Mouse (Mus musculus): ENCODE results near the gene Micu1.

Gene Micu1

GRCm38 (mm10) chr10:59724634-59725033, 22.4 kb downstream of the Micu1 start:
- no peak for DNase-seq

- DNase-seq = no peak
Observed at GRCm38 (mm10) chr10:59727251-59727650, 25.0 kb downstream of the Micu1 start.

DNA sequence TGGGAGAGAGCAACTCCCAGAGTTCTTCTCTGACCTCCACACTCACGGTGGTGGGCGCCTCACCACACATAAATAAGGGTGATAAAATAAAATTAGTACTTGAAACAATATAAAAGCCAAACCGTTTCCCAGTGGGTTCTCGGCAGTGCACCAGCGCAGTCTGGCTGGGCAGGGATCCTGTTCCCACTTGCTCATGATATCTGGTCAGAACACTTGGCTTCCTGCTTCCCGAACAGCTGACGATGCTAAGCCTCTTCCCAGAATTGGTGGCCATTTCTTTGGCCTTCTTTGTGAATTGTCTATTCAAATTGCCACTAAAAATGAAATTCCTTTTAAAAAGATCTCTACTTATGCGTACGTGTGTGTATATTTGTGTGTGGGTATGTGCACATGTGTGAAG, 27.0 kb downstream of the Micu1 start:
- no peak for DNase-seq

- DNase-seq = no peak
Observed at GRCm38 (mm10) chr10:59729842-59730241, 27.6 kb downstream of the Micu1 start.

- DNase-seq = no peak
Observed at GRCm38 (mm10) chr10:59736027-59736598, 33.8 kb downstream of the Micu1 start.

- no peak for DNase-seq
Observed at GRCm38 (mm10) chr10:59741448-59741847, 39.2 kb downstream of the Micu1 start.

DNA sequence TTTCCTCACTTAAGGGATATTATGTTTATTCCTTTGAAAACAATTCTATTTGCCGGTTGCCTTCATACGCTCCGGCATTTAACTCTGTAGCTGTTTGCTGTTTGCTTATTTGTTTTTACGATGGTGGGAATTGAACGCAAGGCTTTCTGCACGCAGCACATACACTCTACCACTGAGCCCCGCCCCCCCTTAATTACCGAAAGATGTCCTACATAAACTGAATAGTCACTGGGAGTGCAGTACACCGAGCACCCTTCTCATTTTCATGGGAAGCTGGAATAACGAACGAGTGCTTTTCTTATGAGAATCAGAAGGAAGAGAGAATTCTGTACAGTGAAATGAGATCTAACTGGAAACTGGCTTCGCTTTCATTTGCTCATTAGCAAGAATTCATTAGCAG, 41.1 kb downstream of the Micu1 start:
- no peak for DNase-seq

DNA sequence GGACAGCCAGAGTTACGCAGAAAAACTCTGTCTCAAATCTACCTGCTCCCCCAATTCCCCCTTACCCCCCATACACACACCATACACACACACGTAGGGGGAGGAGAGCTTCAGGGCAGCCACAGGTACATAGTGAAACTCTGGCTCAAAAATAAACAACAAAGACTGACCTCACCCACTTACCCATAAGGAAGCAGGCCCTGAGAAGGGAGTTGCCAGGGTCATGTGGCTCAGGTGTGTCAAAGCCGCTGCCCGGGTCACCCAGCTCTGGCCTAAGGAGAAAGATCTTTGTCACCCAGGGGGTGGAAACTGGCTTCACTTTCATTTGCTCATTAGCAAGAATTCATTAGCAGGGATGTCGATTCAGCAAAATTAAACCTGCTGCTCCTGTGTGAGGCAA, 41.7 kb downstream of the Micu1 start:
- no peak for DNase-seq

DNA sequence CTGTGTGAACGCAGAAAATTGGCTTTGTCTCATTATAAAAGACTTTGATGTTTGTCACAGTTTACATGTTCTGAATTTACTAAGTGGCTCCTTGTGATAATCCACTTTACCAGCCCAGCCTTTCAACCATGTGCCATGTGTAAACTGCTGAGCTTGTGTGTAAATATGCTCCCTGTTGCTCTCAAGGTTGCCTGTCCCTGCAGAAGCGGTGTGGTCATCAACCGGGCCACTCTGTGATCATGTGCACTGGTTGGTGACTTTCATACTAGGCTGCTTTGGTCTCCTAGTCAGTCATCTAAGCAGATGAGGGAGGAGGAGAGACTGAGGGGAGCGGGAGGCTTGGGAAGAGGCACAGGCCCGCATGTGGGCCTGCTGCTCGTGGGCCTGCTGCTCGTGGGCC, 45.1 kb downstream of the Micu1 start:
- DNase-seq = no peak

DNA sequence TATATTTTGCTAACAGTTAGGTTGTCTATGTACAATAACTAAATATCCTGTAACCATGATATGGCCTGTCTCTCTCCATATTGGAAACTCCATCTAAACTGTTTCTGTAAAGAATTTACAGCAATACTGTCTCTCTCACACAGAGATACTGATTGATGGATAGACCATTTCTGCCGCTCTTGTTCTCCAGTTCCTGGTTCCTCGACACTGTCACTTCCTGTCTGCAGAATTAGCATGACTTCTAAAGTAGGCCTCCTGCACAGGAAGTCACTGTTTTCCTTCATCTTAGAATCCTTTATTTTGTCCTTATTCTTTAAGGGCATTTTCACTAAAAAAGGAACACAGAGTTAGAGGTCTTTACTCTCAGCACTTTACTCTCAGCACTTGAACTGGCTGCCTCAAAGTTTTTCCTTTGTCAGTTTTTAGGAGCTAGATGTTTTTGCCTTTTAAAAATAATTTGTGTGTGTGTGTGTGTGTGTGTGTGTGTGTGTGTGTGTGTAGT, 46.5 kb downstream of the Micu1 start:
- DNase-seq = peak; percentile 28

DNA sequence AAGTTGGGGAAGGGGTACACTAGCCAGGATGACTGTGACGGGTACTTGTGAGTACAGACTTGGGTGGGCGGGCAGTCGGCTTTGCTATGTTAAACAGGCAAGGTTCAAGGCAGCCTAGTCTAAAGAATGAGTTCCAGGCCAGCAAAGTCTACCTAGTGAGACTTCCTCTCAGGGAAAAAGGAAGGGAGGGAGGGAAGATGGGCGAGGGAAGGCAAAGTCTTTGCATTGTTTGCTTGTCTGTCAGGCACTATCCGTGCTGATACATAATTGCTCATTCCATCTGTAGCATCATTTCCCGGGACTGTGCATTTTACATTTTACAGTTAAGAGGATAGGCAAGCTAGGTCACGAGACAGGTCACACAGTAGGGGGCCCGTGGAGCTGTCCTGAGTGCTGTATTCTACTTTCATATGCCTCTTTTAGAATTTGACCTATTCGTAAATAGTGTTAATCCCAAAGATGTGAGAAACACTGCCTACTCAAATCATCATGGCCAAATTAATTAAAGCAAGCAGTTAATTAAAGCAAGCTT, 51.3 kb downstream of the Micu1 start:
- DNase-seq = no peak

DNA sequence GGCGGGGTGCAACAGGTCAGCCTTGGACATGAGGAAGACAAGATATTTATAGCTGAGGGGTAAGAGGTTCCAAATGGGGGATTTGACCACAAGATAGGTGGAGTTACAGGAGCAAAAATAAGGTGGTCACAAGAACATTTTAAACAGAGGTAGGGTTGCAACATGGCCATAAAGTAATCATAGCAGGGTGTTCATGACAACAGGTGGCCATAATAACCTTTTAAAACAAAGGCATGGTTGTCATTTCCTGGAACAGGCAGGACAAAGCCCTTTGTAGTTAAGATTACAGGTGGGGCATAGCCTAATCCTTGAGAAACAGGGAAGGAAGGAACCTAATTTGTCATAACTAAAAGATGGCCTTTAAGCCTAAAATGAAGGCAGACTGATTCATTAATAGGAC, 51.8 kb downstream of the Micu1 start:
- no peak for DNase-seq

DNA sequence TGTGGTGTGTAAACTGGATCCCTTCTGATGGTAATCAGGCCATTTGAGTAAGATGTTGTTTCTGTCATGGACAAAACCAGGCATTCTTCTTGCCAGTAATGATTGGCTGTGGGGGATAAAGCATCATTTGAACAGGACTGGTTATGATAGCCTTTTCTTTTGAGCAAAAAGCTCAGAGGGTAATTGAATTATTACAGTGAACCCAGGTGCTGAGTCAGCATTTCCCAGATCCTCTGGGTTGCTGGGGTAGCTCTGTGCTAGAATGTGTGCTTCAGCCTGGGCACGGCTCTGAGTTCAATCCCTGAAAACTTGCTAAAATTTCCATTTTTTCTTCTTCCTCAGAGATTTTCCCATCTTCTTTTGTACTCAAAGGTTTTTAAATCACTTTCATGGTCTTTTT, 52.6 kb downstream of the Micu1 start:
- no peak for DNase-seq

GRCm38 (mm10) chr10:59755681-59756080, 53.4 kb downstream of the Micu1 start:
- DNase-seq = no peak

- DNase-seq = no peak
Observed at GRCm38 (mm10) chr10:59756090-59756489, 53.8 kb downstream of the Micu1 start.

DNA sequence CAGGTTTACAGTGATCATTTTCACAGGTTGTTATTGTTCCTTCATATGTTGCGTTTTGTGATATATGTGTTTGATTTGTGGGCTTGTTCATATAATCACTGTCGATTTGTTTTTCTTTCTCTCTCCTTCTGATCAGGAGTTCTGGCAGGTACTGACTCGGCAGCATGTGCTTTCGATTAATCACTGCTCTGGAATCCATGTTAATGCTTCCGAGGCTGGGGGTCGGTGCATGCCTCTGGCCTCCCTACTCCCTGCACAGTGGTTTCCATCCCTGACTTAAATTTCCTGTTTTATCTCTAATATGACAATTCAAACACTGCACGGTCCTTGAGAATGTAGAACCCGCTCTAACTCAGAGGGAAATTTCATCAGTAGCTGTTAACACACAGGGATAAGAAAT, 54.3 kb downstream of the Micu1 start:
- DNase-seq = no peak

DNA sequence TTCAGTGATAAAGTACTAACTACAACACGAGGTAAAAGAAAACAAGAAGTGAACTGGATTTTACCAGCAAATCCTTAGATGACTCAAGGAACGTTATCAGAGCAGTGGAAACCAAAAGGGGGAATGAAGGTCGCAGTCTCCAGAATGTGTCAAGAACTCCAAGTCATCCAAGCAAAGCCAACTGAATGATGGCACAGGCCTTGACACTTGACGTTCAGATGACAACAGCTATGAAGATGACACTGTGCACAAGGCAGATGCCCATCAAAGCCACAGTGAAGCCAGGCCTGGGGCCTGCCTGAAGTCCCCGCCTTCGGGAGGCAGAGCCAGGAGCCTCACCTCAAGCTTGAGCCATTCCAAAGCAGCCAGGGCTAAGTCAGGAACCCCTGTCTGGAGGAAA, 62.5 kb downstream of the Micu1 start:
- DNase-seq = no peak

GRCm38 (mm10) chr10:59768369-59769079, 66.2 kb downstream of the Micu1 start:
- DNase-seq = no peak

- no peak for DNase-seq
Observed at GRCm38 (mm10) chr10:59771375-59772048, 69.2 kb downstream of the Micu1 start.

DNA sequence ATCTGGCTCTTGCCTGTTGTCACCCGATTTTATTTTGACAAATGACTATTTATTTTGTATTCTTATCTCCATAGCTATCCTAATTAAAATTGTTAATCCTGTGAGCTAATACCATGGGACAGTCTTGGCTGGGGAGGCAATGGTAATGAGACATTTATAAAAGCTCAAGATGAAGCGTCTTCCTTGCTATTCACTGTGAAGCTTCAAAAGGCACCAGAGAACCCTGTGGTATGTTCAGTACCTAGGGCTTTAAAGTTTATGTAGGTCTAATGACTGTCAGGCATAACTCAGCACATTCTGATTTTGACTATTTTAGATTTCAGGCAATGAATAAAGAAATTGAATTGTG, 69.7 kb downstream of the Micu1 start:
- DNase-seq = no peak

DNA sequence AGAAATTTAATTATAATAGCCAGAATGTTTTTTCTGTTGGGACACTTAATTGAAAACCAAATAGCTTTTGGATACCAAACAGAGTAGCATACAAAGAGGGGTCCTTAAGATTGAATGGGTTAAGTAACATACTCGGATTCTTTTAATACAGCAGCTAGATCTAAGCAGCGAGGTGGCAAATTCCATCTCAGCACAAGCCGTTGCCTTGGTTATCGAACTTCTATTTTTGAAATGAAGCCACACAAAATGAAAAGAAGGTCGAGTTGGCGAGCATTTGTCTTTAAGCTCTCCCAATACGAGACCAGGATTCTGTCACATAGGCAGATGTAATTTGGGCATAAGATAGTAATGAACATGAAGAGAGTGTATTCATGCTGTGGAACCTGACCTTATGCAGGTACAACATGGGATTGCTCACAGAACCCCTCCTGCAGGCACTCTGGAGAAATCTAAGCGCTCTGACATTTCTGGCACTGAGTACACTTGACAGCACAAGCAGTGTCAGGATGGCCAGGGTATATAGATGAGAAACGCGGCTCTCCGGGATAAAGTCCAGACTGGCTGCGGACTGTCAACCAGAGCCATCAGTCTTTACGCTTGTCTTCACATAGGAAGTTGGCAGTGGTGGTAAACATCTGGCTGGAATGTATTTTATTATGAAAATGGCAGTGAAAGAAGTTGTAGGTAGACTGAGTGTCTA, 71.3 kb downstream of the Micu1 start:
- DNase-seq = no peak

- DNase-seq = no peak
Observed at GRCm38 (mm10) chr10:59774141-59774534, 71.9 kb downstream of the Micu1 start.

- no peak for DNase-seq
Observed at GRCm38 (mm10) chr10:59777246-59777645, 75.0 kb downstream of the Micu1 start.
